Mouse (Mus musculus): ENCODE data around the gene Fndc4.

Fndc4 gene

GRCm38 (mm10) chr5:31257616-31258015 is 38.3 kb downstream of the Fndc4 start:
- in situ Hi-C loops (cut with MboI, MseI) = no loop called here

- in situ Hi-C loops (cut with MboI, MseI) = no loop called here
Measured at GRCm38 (mm10) chr5:31255971-31256370, 39.9 kb downstream of the Fndc4 start.

GRCm38 (mm10) chr5:31255381-31255780 is 40.5 kb downstream of the Fndc4 start:
- in situ Hi-C loops (cut with MboI, MseI) = no loop called here

- in situ Hi-C loops (cut with MboI, MseI) = no loop called here
Measured at GRCm38 (mm10) chr5:31254901-31255300, 41.0 kb downstream of the Fndc4 start.

- in situ Hi-C loops (cut with MboI, MseI) = no loop called here
Measured at GRCm38 (mm10) chr5:31254452-31254851, 41.4 kb downstream of the Fndc4 start.

- in situ Hi-C loops (cut with MboI, MseI) = no loop called here
Measured at GRCm38 (mm10) chr5:31253806-31254205, 42.1 kb downstream of the Fndc4 start.

GRCm38 (mm10) chr5:31252795-31253545 is 42.9 kb downstream of the Fndc4 start:
- in situ Hi-C loops (cut with MboI, MseI) = no loop called here

GRCm38 (mm10) chr5:31252151-31252550 is 43.7 kb downstream of the Fndc4 start:
- in situ Hi-C loops (cut with MboI, MseI) = no loop called here

GRCm38 (mm10) chr5:31251541-31252101 is 44.3 kb downstream of the Fndc4 start, which contains the start of gene Krtcap3:
TSS of gene Krtcap3 (plus strand) at chr5:31251691.
- in situ Hi-C loops (cut with MboI, MseI) = no loop called here

- in situ Hi-C loops (cut with MboI, MseI) = no loop called here
Measured at GRCm38 (mm10) chr5:31250716-31251115, 45.2 kb downstream of the Fndc4 start.

Measured in T-helper 1 cell (primary cell).